Mouse (Mus musculus): Measurements from ENCODE around the gene Exosc5.

The Exosc5 gene

DNA sequence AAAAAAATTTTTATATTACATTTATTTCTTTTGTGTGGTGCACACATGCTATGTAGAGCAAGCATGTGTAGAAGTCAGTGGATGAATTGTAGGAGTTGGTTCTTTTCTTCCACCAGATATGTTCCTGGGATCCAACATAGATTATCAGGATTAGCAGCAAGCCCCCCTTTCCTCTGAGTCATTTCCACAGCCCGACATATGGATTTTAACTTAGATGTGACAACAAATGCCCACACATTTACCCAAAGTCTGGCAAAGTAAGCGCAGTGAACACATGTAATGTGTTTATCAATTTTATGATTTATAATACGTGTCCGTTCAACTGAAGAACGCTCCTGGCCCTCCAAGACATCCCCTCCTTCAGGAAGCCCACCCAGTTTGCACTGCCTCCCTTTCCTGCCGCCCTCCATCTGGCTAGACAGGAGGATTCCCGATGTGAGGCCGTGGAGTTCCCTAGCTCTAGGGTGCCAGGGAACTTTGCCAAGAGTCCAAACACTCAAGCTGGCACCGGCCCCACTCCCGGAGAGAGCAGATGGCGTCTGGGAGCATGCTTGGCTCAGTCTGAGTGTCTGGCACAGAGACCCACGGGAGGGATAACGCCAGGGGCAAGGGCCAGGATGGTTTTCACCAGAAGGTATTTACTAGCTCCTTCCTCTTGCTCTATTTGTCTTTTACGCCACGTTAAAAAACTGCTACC lies 17.3 kb downstream of the Exosc5 start:
- no peak for DNase-seq (ENCODE audit: low read depth in 2 of 2, low spot score in 2 of 2)

DNA sequence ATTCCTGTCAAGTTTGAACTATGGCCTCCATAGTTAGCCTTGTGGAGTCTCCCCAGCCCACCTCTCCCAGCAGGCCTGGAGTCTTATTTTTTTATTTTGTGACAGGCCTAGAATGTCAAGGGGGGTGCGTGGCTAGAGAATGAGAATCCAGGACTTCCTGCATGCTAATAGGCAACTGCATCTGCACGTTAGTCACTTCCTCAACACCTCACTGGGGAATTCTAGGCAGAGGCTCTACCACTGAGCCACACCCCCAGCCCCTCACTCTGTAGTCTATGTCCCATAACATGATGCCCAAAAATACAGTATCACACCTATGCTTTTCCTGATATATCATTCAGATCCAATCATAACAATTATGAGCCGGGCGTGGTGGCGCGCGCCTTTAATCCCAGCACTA lies 18.0 kb downstream of the Exosc5 start:
- DNase-seq (ENCODE audit: low read depth in 2 of 2, low spot score in 2 of 2): no peak

DNA sequence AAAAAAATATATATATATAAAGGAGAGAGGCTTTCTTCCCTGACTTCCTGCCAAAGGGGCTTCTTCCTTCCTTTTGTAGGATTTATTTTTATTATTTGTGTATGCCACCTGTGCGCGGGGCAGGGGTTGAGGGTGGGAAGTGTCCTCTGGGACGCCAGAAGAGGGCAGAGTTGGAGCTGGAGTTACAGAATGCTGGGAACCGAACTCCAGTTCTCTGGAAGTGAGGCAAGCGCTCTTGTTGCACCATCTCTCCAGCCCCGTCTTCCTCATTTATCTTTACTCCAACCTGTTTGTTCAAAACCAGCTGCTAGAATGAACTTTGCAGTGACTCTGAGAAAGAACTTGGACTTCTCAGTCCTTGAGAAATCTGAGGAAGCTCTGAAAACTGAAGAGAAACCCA lies 21.0 kb downstream of the Exosc5 start:
- no peak for DNase-seq (ENCODE audit: low read depth in 2 of 2, low spot score in 2 of 2)

DNA sequence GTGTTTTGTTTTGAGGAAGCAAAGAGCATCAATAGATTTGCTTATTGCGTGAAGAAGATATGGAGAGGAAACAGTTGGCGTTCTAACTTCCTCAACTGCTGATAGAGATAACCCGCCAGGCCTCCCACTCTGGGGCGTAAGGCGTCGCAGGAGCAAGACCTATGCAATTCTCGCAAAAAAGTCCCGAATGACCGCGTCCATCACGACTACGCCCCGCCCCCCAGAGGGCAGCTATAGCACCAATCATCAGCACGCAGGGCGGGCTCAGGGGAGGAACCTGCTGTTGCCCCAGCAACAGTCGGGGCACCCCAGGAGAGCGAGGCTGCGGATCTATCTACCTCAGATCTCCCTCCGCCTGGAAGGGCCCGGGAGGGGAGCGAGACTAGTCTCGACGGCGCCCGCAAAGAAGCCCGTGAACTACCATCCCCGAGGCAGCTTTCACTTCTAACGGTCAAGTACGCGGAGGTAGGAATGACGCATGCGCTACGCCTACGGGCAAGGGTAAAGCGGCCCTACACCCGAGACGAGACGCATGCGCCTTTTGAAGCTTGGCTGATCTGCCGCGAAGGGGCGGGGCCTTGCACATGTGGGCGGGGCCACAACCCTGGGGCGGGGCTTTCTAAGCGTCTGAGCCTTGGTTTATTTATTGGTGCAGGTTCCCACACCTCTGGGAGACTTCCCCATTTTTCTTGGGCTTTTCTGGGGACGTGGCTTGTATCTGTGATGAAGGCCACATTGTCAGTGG lies 21.7 kb downstream of the Exosc5 start, which contains the start of gene B9d2:
TSS of gene B9d2 (plus strand) at position 267 of the 745 bp plus-strand sequence.
- peak; percentile 93 to 96 for DNase-seq (ENCODE audit: low read depth in 2 of 2, low spot score in 2 of 2)

DNA sequence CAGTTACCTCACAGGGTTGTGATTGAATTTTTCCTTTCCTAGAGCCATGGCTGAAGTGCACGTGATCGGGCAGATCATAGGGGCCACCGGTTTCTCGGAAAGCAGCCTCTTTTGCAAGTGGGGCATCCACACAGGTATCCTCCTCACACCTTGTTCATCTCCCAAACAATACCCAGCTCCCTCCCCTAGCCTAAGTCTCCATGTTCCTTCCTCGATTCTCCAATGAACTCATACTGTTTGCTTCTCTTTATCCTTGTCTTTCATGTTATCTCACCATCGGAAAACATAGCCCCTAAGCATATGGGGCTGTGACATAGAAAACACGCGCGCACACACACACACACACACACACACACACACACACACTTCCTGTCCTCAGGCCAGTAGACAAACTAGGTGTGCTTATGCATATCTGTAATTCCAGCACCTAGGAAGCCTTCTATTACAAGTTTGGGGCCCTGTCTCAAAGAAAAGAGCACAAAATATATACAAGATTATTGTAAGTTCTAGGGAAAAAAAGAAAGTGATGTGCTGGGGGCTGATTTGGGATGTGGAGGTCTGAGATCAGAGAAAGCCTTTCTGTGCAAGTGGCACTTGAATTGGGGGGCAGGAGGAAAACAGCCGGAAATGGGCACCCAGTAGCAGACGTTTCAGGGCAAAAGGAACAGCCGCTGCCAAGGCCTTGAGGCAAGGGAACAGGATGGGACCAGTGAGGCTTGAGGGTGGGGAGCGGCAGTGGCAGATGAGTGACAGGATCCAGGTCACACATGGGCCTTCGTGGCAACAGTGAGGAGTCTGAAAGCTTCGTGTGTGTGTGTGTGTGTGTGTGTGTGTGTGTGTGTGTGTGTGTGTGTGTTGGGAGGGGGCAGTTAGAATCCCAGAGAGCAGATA lies 22.6 kb downstream of the Exosc5 start:
- DNase-seq (ENCODE audit: low read depth in 2 of 2, low spot score in 2 of 2): peak; percentile 39 to 48

DNA sequence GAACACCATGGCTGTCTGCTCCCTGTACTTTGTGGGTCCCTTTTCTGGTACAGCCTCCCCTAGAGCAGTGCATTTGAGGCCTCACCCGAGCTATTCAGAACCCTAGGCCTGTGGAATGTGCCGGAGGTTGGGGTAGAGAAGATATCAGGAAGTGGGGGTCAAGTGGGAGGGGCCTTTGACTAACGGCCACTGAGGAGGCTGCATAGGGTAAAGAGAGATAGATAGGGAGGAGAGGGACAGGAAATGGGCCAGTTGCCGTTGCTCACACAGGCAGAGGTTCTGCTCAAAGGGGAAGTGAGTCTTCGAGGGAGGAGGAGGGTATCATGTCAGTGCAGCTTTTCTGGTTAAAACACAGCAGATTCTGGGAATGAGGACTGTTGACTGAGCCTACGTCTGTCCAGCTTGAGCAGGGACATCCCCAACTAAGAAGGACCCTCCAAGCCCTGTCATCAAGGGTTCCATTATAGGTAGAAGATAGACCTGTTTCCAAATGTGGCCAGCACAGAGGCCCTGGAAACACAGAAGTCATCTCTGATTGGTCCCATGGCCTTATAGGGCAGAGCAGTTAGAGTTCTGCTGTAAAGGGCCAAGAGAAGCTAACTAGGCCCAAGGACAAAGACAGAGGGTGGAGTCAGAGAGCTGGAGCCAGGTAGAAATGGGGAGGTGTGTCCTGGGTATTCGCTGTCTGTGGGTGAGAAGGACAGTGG lies 24.7 kb downstream of the Exosc5 start:
- peak; percentile 16 to 40 for DNase-seq (ENCODE audit: low read depth in 2 of 2, low spot score in 2 of 2)

DNA sequence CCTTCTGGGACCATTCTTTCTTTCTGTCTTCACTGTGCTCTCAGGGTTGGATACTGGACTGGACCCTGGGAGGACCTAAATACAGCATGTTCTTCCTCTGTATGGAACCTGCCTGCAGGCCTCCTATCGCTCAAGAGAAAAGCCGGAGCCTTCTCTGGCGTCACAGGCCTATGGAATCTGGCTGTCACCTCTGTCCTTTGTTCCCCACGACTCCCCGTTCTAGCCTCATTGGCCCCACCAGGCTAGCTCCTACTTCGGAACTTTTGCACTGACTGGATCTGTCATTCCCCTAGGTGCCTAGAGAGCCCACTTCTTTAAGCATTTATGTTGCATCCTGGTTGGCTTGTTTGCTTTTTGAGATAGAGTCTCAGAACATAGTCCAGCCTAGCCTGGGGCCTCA lies 25.7 kb downstream of the Exosc5 start:
- DNase-seq (ENCODE audit: low read depth in 2 of 2, low spot score in 2 of 2): no peak

DNA sequence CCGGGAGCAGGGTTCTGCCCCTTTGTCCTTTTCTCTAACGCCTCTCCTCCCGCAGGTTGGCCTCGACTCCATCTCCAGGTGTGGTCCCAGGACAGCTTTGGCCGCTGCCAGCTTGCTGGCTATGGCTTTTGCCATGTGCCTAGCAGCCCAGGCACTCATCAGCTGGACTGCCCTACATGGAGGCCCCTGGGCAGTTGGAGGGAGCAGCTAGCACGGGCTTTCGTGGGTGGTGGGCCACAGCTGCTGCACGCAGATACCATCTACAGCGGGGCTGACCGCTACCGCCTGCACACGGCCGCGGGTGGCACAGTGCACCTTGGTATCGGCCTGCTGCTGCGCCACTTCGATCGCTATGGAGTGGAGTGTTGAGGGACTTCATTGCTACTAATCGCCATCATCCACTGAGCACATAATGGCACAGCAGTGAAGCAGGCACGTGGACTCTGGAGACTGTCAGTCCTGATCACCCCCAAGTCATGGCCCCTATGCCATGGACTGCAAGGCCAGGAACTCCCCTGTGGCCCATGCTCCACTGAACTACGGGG lies 27.0 kb downstream of the Exosc5 start:
- no peak for DNase-seq (ENCODE audit: low read depth in 2 of 2, low spot score in 2 of 2)

DNA sequence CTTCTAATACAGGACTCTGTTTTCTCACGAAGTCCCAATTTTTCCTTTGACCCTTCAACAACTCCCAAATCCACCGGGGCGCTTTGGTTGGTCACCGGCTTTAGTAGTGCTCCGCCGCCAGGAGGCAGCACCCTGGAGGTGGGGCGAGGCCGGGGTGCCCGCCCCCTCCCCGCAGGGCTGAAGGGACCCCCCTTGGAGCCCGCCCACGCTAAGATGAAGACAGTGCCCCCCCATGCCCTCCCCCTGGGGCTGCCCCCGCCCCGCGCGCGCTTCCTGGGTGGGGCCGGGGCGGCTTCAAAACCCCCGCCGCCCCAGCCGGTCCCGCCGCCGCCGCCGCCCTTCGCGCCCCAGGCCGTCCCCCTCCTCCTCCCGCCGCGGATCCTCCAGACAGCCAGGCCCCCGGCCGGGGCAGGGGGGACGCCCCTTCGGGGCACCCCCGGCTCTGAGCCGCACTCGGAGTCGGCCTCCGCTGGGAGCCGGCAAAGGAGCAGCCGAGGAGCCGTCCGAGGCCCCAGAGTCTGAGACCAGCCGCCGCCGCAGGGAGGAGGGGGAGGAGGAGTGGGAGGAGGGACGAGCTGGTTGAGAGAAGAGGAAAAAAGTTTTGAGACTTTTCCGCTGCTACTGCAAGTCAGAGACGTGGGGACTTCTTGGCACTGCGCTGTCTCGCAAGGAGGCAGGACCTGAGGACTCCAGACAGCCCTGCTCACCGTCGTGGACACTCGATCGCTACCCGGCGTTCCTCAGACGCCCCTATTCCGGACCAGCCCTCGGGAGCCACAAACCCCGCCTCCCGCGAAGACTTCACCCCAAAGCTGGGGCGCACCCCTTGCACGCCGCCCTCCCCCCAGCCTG lies 27.9 kb downstream of the Exosc5 start, which contains the start of gene Tgfb1:
TSS of gene Tgfb1 (plus strand) at position 323 of the 852 bp plus-strand sequence.
- peak; percentile 83 to 85 for DNase-seq (ENCODE audit: low read depth in 2 of 2, low spot score in 2 of 2)

DNA sequence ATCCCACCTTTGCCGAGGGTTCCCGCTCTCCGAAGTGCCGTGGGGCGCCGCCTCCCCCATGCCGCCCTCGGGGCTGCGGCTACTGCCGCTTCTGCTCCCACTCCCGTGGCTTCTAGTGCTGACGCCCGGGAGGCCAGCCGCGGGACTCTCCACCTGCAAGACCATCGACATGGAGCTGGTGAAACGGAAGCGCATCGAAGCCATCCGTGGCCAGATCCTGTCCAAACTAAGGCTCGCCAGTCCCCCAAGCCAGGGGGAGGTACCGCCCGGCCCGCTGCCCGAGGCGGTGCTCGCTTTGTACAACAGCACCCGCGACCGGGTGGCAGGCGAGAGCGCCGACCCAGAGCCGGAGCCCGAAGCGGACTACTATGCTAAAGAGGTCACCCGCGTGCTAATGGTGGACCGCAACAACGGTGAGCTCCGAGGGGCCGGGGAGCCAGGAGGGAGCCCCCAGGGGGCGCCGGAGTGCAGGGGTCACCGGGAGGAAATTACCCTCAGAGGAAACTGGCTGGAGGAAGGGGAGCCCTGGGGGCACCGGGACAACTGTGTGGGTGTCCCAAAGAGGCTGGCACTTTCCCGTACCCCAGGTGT lies 28.9 kb downstream of the Exosc5 start:
- DNase-seq (ENCODE audit: low read depth in 2 of 2, low spot score in 2 of 2): peak; percentile 31 to 33

DNA sequence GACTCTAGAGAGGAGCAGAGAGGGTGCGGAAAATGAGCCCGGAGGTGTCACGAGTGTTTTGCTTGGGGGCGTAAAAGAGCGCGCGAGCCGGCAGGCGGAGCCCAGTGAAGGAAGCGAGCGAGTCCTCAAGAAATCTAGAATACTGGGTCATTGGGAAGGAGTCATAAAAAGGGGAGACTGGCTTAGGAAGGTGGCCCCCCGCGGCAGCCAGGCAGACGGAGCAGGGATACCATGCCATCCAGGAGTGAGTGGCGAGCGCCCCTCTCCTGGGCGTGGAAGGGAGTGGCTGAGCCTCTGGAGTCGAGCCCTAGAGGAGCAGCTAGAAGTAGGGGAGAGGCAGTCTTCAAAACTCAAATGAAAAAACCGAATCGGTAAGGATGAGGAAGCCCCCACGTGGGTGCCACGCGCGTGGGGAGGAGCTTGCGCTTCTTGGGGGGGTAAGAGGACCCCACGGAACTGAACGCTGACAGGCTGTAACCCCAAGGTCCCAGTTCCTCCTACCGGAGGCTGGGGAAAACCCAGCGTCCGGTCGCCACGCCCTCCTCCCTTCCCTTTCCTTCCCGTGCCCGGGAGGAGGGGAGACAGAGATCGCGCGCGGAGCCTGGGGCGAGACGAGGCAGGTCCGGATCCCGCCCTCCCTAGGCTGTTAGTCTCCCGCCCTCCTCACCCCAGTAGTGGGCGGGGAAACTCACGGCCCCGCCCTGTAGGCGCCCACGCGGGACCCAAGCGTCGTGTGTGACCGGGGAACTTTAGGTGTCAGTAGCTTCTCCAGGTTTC lies 30.0 kb downstream of the Exosc5 start:
- peak; percentile 60 to 73 for DNase-seq (ENCODE audit: low read depth in 2 of 2, low spot score in 2 of 2)

GRCm38 (mm10) chr7:25689603-25690021 lies 30.6 kb downstream of the Exosc5 start:
- no peak for DNase-seq (ENCODE audit: low read depth in 2 of 2, low spot score in 2 of 2)

DNA sequence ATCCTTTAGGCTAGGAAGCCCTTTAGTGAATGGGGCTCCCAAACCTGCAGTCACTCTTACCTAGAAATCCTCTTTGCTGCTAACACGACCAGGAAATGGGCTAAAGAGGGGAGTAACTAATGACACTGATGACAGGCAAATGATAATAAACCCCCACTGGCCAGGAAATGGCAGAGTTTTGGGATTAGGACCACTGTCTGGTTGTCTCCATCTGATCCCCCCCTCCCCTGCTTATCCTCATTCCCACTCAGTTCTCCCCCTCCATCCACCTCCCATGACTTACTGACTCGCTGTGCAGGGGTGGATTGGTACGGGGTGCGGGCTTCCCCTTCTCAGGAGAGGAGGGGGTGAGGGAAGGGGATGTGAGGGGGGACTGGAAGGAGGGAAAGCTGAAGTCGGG lies 31.1 kb downstream of the Exosc5 start:
- DNase-seq (ENCODE audit: low read depth in 2 of 2, low spot score in 2 of 2): no peak

DNA sequence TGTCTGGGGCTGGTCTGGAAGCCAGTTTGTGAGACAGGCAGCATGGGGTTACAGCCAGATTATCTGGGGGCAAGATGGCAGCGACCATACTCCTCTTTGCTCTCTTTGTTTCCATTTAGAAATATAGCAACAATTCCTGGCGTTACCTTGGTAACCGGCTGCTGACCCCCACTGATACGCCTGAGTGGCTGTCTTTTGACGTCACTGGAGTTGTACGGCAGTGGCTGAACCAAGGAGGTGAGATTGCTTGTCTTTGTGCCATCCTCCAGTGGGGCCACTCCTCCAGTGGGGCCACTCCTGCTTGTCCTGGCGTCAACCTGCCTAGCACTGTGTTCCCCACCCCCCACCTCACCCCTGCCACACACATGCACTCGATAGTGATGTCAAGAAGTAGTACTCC lies 35.1 kb downstream of the Exosc5 start:
- DNase-seq (ENCODE audit: low read depth in 2 of 2, low spot score in 2 of 2): no peak

GRCm38 (mm10) chr7:25699851-25700250 lies 40.9 kb downstream of the Exosc5 start:
- no peak for DNase-seq (ENCODE audit: low read depth in 2 of 2, low spot score in 2 of 2)

DNA sequence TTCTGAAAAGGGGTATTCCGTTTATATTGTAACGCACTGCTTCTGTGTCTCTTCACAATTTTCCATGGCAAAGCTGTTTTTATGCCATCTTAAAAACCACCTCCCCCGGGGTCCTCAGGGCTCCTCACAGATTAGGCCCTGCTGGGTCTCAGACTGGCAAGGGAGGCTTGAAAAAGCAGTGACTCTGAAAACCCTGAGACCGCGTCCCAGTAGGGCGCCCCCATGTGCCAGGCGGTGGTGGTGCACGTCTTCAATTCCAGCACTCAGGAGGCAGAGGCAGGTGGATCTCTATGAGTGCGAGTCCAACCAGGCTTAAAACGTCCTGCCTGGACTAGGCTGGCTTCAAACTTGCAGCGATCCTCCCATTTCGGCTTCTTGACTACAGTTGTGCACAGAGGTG lies 41.8 kb downstream of the Exosc5 start:
- peak in 1 of 2 experiments; percentile 46 for DNase-seq (ENCODE audit: low read depth in 2 of 2, low spot score in 2 of 2)

DNA sequence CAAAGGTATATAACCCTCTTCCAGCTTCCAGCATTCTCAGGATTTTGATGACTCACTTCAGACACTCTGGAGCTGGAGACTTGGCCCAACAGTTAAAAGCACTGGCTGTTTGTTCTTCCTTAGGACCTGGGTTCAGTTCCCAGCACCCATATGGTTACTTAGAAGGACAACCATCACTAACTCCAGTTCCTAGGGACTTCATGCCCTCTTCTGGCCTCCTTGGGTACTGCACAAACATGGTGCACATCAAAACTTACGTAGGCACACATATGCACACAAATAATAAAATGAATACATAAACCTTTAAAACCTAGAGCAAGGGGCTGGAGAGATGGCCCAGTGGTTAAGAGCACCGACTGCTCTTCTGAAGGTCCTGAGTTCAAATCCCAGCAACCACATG lies 43.4 kb downstream of the Exosc5 start:
- DNase-seq (ENCODE audit: low read depth in 2 of 2, low spot score in 2 of 2): no peak

DNA sequence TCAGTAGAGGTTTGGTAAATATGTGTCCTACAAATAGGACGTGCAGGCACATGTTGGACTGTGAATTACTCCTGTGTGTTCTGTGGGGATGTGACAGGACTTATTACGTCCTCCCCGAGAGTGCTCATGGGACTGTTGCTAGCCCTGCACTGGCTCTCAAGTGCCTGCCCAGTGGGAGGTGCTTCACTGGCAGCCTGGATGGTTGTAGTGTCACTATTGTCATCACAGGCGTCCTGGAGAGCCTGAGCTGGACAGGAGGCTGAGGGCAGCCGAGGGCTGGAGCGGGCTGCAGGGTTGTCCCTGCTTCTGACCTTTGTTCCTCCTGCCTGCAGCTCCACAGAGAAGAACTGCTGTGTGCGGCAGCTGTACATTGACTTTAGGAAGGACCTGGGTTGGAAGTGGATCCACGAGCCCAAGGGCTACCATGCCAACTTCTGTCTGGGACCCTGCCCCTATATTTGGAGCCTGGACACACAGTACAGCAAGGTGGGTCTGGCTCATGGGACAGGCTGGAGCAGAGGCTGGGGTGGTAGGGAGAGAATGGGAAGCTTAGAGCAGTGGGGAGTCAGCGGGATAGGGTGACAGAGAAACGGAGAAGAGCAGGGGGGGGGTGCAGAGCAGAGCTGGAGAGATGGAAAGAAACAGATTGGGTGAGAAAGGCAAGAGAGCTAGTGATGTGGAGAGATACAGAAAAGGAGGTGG lies 45.0 kb downstream of the Exosc5 start:
- DNase-seq (ENCODE audit: low read depth in 2 of 2, low spot score in 2 of 2): no peak
